Mouse (Mus musculus) embryonic facial prominence, embryonic 14.5 days (tissue): ENCODE measurements around the gene Fryl. TPM values are rescaled to one million over a fixed set of nuclear protein-coding genes. Genes with fewer than 3 reads are reported as not detected.

Experiments used
- ATAC-seq: fragments of 200-750 bp; cut with Nextera tagmentation; 2 replicates; pipeline ENCODE4 v1.8.0; 2017; ENCODE audit warnings: low read depth, moderate number of reproducible peaks, moderate TSS enrichment
- DNase-seq: peaks from one replicate; pipeline ENCODE4 v3.0.0-alpha.2; 2015; ENCODE audit warnings: low spot score
- H3K27ac ChIP-seq: fragments of 300-500 bp; sonication (generic); replicated peaks from 2 replicates; pipeline ENCODE4 v1.5.1; 2014; ENCODE audit warnings: low read depth, mild to moderate bottlenecking, low read length, moderate library complexity
- H3K27me3 ChIP-seq: fragments of 300-500 bp; sonication (generic); replicated peaks from 2 replicates; pipeline ENCODE4 v1.6.1; 2014; ENCODE audit warnings: low read length; ENCODE audit not compliant: control insufficient read depth, insufficient read depth
- H3K36me3 ChIP-seq: fragments of 300-500 bp; sonication (generic); 2 replicates; pipeline ENCODE4 v1.6.1; 2014; ENCODE audit warnings: low read length, mixed read lengths; ENCODE audit not compliant: control insufficient read depth, insufficient read depth
- H3K4me1 ChIP-seq: fragments of 300-500 bp; sonication (generic); 2 replicates; pipeline ENCODE4 v1.6.1; 2014; ENCODE audit warnings: antibody characterized with exemption, low read length; ENCODE audit not compliant: control insufficient read depth, insufficient read depth
- H3K4me2 ChIP-seq: fragments of 300-500 bp; sonication (generic); 2 replicates; pipeline ENCODE4 v1.6.1; 2014; ENCODE audit warnings: low read depth, mild to moderate bottlenecking, low read length, moderate library complexity, mixed read lengths
- H3K4me3 ChIP-seq: fragments of 300-500 bp; sonication (generic); 2 replicates; pipeline ENCODE4 v1.5.1; 2014; ENCODE audit warnings: low read depth, mild to moderate bottlenecking, low read length
- H3K9ac ChIP-seq: fragments of 300-500 bp; sonication (generic); 2 replicates; pipeline ENCODE4 v1.6.1; 2014; ENCODE audit warnings: low read depth, mild to moderate bottlenecking, low read length, moderate library complexity, mixed read lengths
- H3K9me3 ChIP-seq: fragments of 300-500 bp; sonication (generic); 2 replicates; pipeline ENCODE4 v1.6.1; 2016; ENCODE audit warnings: low read length; ENCODE audit not compliant: control insufficient read depth
- WGBS: fragments of 180-500 bp; shearing (Covaris S2); extraction: QIAGEN DNeasy Blood & Tissue Kit; methylation state at CpG from one replicate; pipeline ENCODE4 v1.1.7; 2014; 5-methylcytosine and 5-hydroxymethylcytosine counted together
- polyA plus RNA-seq: library from polyadenylated mRNA; unstranded; fragments of >200 nt; fragmentation: Nextera tagmentation; extraction: Ambion mirVana; gene quantifications from 2 replicates; pipeline ENCODE4 v1.2.1, GENCODE M21; 2014

Gene Fryl
- polyA plus RNA-seq, 1 experiment from 2014 or later, result 26.8 TPM

- peaks cover 66% of the 10 kb centered on the region for H3K36me3 ChIP-seq
- no peaks in the 10 kb centered on the region for H3K27me3 ChIP-seq
- no peak overlapping the region for H3K4me2 ChIP-seq
- H3K9ac ChIP-seq, result no peak overlapping the region
- DNase-seq (peak; percentile 44), ATAC-seq (peak; percentile 33; the same call in 1 of the 2 replicates)
- no peak overlapping the region for H3K27ac ChIP-seq
- H3K4me3 ChIP-seq, result no peak overlapping the region
- H3K9me3 ChIP-seq, result no peaks in the 10 kb centered on the region
- WGBS, result 67% methylated on average over 5 of the region's 5 CpGs
- no peaks in the 10 kb centered on the region for H3K4me1 ChIP-seq
These were observed 283.5 kb downstream of the Fryl start for GRCm38 (mm10) chr5:72972934-72973333.

- Histone ChIP-seq H3K9ac (no peak overlapping the region), H3K9me3 (no peaks in the 10 kb centered on the region), H3K36me3 (peaks cover 68% of the 10 kb centered on the region), H3K27ac (no peak overlapping the region), H3K27me3 (no peaks in the 10 kb centered on the region), H3K4me1 (no peaks in the 10 kb centered on the region), H3K4me3 (no peak overlapping the region), H3K4me2 (no peak overlapping the region)
- no peak for ATAC-seq
- DNase-seq, result no peak
- 74% methylated on average over 4 of the region's 4 CpGs for WGBS
These were observed 284.0 kb downstream of the Fryl start for GRCm38 (mm10) chr5:72972435-72972834.

Other genes starting within 250 kb of the Fryl start
- gene Slc10a4, start 249.7 kb downstream of the Fryl start, polyA plus RNA-seq, result 1.8 and 1.9 TPM in 2 replicates
- gene Ociad1, start 36.2 kb upstream of the Fryl start, polyA plus RNA-seq, result 143 and 145 TPM in 2 replicates
- 10.7 and 11.2 TPM in 2 replicates for gene Ociad2, start 84.4 kb upstream of the Fryl start, polyA plus RNA-seq
- 0.90 and 1.9 TPM in 2 replicates for gene Cwh43, start 149.5 kb upstream of the Fryl start, polyA plus RNA-seq
- gene Dcun1d4, start 224.4 kb upstream of the Fryl start, polyA plus RNA-seq, result 25.7 and 26.4 TPM in 2 replicates